Mouse (Mus musculus) intestine, postnatal 0 days (tissue): ENCODE measurements around the gene Plekhb2. TPM values are rescaled to one million over a fixed set of nuclear protein-coding genes. Genes with fewer than 3 reads are reported as not detected.

Experiments
- ATAC-seq: fragments of 200-750 bp; cut with Nextera tagmentation; 2 replicates; pipeline ENCODE4 v1.8.0; 2017; ENCODE audit warnings: mild to moderate bottlenecking, moderate TSS enrichment, moderate library complexity
- H3K27ac ChIP-seq: fragments of 300-500 bp; sonication (generic); 2 replicates; pipeline ENCODE4 v1.5.1; 2014; ENCODE audit warnings: mild to moderate bottlenecking, low read depth, low read length, moderate library complexity
- H3K27me3 ChIP-seq: fragments of 300-500 bp; sonication (generic); replicated peaks from 2 replicates; pipeline ENCODE4 v1.6.1; 2014; ENCODE audit warnings: low read length, mixed read lengths; ENCODE audit not compliant: control insufficient read depth, insufficient read depth
- H3K36me3 ChIP-seq: fragments of 300-500 bp; sonication (generic); 2 replicates; pipeline ENCODE4 v1.6.1; 2014; ENCODE audit warnings: mild to moderate bottlenecking, moderate library complexity; ENCODE audit not compliant: control insufficient read depth, insufficient read depth
- H3K4me1 ChIP-seq: fragments of 300-500 bp; sonication (generic); replicated peaks from 2 replicates; pipeline ENCODE4 v1.6.1; 2014; ENCODE audit warnings: antibody characterized with exemption, low read length, mixed read lengths; ENCODE audit not compliant: control insufficient read depth, insufficient read depth
- H3K4me2 ChIP-seq: fragments of 300-500 bp; sonication (generic); replicated peaks from 2 replicates; pipeline ENCODE4 v1.6.1; 2014; ENCODE audit warnings: low read depth, mild to moderate bottlenecking, moderate library complexity
- H3K4me3 ChIP-seq: fragments of 300-500 bp; sonication (generic); 2 replicates; pipeline ENCODE4 v1.5.1; 2014; ENCODE audit warnings: low read depth, low read length
- H3K9ac ChIP-seq: fragments of 300-500 bp; sonication (generic); 2 replicates; pipeline ENCODE4 v1.6.1; 2014; ENCODE audit warnings: mild to moderate bottlenecking, low read depth, low read length
- H3K9me3 ChIP-seq: fragments of 300-500 bp; sonication (generic); 2 replicates; pipeline ENCODE4 v1.6.1; 2016; ENCODE audit warnings: mixed run types; ENCODE audit not compliant: control insufficient read depth
- CTCF ChIP-seq: sonication (generic); IDR thresholded peaks from 2 replicates; pipeline ENCODE4 v1.5.1; 2016; ENCODE audit warnings: low read depth, mild to moderate bottlenecking, control low read depth, antibody characterized with exemption, moderate library complexity
- WGBS: fragments of 180-500 bp; shearing (Covaris S2); extraction: QIAGEN DNeasy Blood & Tissue Kit; methylation state at CpG from one replicate; pipeline ENCODE4 v1.1.7; 2014; 5-methylcytosine and 5-hydroxymethylcytosine counted together
- polyA plus RNA-seq: library from polyadenylated mRNA; unstranded; fragments of >200 nt; fragmentation: Nextera tagmentation; extraction: Ambion mirVana; gene quantifications from 2 replicates; pipeline ENCODE4 v1.2.1, GENCODE M21; 2015

The Plekhb2 gene
- polyA plus RNA-seq, 1 experiment from 2014 or later, result 191 TPM

DNA sequence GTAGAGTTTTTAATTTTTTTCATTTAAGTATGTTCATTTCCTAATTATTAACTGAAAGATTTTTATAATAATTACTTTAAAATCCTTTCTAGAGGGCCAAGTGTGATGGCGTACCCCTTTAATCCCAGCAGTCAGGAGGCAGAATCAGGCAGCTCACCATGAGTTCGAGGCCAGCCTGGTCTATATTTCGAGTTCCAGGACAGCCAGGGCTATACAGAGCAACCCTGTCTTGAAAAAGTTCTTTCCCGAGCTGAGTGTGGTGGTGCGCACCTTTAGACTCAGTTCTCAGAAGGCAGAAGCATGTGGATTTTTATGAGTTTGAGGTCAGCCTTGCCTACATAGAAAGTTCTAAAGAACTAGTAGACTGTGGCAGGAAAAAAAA lies 17.8 kb downstream of the Plekhb2 start:
- Histone ChIP-seq H3K27ac (no peak overlapping the region), H3K9me3 (no peaks in the 10 kb centered on the region), H3K4me3 (no peak overlapping the region), H3K36me3 (peaks cover 79% of the 10 kb centered on the region), H3K9ac (no peak overlapping the region), H3K4me1 (no peaks in the 10 kb centered on the region), H3K27me3 (no peaks in the 10 kb centered on the region), H3K4me2 (no peak overlapping the region)
- WGBS, result 90% methylated on average over 5 of the region's 5 CpGs
- TF ChIP-seq CTCF, result no peak
- ATAC-seq, result no peak

DNA sequence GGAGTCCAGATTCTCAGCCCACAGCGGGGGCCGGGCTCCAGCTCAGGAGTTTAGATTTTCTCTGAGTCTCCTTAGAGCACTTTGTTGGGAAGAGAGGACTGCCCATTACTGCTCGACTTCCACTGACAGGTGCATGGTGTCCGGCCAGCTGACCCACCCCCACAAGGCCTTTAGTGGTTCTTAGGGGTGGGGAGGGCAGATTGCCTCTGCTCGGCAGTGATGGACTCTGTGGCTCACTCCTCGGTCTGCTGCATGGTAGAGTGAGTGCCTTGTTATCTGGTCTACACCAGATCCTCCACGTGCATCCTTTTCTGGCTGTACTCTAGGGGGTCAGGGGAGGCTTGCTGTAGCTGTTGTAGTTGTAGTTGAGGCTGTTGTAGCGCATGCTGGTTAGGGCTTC lies 18.6 kb downstream of the Plekhb2 start:
- no peak overlapping the region for H3K9ac ChIP-seq
- TF ChIP-seq CTCF, result no peak
- 92% methylated on average over 8 of the region's 8 CpGs for WGBS
- H3K4me1 ChIP-seq, result no peaks in the 10 kb centered on the region
- H3K36me3 ChIP-seq, result peaks cover 75% of the 10 kb centered on the region
- ATAC-seq, result no peak
- no peak overlapping the region for H3K4me2 ChIP-seq
- H3K27me3 ChIP-seq, result no peaks in the 10 kb centered on the region
- no peaks in the 10 kb centered on the region for H3K9me3 ChIP-seq
- no peak overlapping the region for H3K4me3 ChIP-seq
- H3K27ac ChIP-seq, result no peak overlapping the region

DNA sequence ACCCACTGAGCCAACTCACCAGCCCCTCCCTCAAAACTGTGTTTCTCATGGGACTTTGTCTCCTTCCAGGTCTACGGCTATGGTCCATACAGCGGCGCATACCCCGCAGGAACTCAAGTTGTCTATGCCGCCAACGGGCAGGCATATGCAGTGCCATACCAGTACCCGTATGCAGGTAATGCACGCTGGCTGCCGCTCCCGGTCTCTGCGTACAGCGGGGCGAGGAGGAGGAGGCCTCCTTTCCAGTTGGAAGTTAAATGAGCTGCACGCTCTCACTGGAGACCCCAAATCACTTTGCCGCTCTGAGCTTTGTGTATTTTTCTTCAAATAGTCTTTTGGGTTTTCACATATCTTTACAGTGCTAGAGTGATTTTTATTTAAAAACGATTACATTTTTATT lies 19.5 kb downstream of the Plekhb2 start:
- H3K4me1 ChIP-seq, result no peaks in the 10 kb centered on the region
- H3K4me2 ChIP-seq, result no peak overlapping the region
- peaks cover 71% of the 10 kb centered on the region for H3K36me3 ChIP-seq
- ATAC-seq, result no peak
- no peak overlapping the region for H3K9ac ChIP-seq
- no peak for TF ChIP-seq CTCF
- no peak overlapping the region for H3K4me3 ChIP-seq
- no peaks in the 10 kb centered on the region for H3K9me3 ChIP-seq
- H3K27me3 ChIP-seq, result no peaks in the 10 kb centered on the region
- 98% methylated on average over 16 of the region's 16 CpGs for WGBS
- no peak overlapping the region for H3K27ac ChIP-seq

DNA sequence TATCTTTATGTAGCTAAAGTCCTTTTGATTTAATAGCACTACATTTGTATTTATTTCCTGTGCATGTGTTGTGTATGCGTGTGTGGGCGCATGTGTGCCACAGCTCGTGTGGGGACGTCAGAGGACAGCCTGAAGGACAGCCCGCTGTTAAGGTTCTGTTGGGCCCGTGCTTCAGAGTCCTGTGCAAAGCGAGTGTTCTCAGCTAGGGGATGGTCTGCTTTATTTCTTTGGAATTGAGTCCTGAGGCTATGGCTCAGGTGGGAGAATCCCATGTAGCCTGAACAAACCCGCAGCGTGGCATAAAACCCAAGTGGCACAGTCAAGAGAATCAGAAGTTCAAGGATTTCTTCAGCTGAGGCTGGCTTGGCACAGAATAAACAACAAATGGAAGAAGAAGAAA lies 21.4 kb downstream of the Plekhb2 start:
- no peak for TF ChIP-seq CTCF
- H3K4me3 ChIP-seq, result no peak overlapping the region
- H3K9me3 ChIP-seq, result no peaks in the 10 kb centered on the region
- no peaks in the 10 kb centered on the region for H3K4me1 ChIP-seq
- peaks cover 69% of the 10 kb centered on the region for H3K36me3 ChIP-seq
- no peak overlapping the region for H3K9ac ChIP-seq
- H3K27me3 ChIP-seq, result no peaks in the 10 kb centered on the region
- H3K27ac ChIP-seq, result no peak overlapping the region
- no peak for ATAC-seq
- no peak overlapping the region for H3K4me2 ChIP-seq
- 94% methylated on average over 9 of the region's 9 CpGs for WGBS

DNA sequence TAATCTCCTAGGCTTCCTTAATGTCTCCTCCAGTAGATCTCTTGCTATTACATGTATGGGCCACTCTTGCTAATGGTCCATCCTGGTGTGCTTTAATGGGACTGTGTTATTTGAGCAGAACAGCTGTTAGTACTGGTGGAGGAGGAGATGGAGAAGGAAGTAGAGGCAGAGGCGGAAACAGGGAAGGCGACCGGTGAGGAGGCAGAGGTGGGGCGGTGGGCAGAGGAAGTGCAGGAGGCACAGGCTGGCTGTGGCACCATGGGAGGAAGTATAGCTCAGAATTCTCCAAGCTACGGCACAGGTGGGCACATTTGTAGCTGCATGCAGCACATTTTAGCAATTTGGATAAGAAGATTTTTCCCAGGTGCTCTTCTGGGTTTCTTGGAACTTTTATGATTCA lies 23.8 kb downstream of the Plekhb2 start:
- ATAC-seq, result no peak
- no peaks in the 10 kb centered on the region for H3K4me1 ChIP-seq
- no peak overlapping the region for H3K9ac ChIP-seq
- H3K9me3 ChIP-seq, result no peaks in the 10 kb centered on the region
- H3K27ac ChIP-seq, result no peak overlapping the region
- no peak overlapping the region for H3K4me3 ChIP-seq
- 79% methylated on average over 5 of the region's 5 CpGs for WGBS
- no peak overlapping the region for H3K4me2 ChIP-seq
- no peak for TF ChIP-seq CTCF
- no peaks in the 10 kb centered on the region for H3K27me3 ChIP-seq
- H3K36me3 ChIP-seq, result peaks cover 70% of the 10 kb centered on the region

DNA sequence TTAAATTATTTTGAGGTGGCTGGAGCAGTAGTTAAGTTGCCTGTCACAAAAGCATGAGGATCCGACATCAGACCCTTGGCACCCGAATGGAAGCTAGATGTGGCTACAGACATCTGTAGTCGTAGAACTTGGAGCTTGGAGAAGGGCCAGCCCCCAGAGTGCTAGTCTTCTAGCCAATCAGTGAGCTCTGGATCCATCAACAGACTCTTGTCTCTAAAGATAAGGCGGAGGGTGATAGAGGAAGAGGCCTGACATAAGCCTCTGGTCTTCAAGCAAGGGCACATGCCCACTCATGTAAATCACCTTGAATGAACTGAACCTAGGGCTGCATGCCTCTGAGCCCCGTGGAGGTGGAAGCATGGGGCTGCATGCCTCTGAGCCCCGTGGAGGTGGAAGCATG lies 29.8 kb downstream of the Plekhb2 start:
- 82% methylated on average over 6 of the region's 6 CpGs for WGBS
- Histone ChIP-seq H3K9me3 (no peaks in the 10 kb centered on the region), H3K9ac (no peak overlapping the region), H3K36me3 (peaks cover 25% of the 10 kb centered on the region; the same call in 1 of the 2 replicates), H3K4me3 (no peak overlapping the region), H3K27ac (no peak overlapping the region), H3K4me1 (no peaks in the 10 kb centered on the region), H3K27me3 (no peaks in the 10 kb centered on the region), H3K4me2 (no peak overlapping the region)
- ATAC-seq, result no peak
- no peak for TF ChIP-seq CTCF

DNA sequence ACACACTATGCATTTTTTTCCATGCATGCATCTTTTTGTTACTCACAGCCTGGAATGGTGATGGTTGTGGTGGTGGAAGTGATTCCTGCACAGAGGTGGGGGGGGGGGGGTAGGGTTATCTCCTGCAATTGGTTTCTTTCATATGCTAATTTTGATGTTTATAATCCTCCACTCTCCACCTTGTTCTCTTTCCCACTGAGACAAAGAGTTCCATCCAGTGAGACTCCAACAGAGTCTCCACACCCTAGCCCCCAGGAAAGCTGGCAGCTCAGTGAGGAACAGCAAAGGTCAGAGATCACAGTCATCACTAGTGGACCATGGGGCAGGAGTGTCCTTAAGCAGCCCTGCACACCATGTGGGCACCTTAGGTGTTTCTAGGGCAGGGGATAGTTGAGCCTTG lies 34.0 kb downstream of the Plekhb2 start:
- no peak for ATAC-seq
- TF ChIP-seq CTCF, result no peak
- Histone ChIP-seq H3K4me3 (no peak overlapping the region), H3K4me1 (no peaks in the 10 kb centered on the region), H3K36me3 (no peaks in the 10 kb centered on the region; the same call in 1 of the 2 replicates), H3K27me3 (no peaks in the 10 kb centered on the region), H3K9me3 (no peaks in the 10 kb centered on the region), H3K27ac (no peak overlapping the region), H3K9ac (no peak overlapping the region), H3K4me2 (no peak overlapping the region)
